Mouse (Mus musculus) cortical plate, adult 2 months (tissue): Measurements from ENCODE around the gene Stat5b.

Source experiments
- CTCF ChIP-seq: fragments of 200-500 bp; IDR thresholded peaks from 2 replicates; pipeline ENCODE4 v1.5.1; 2011; ENCODE audit warnings: mild to moderate bottlenecking, control low read depth, low read length; ENCODE audit not compliant: insufficient read depth; ENCODE audit errors: extremely low read depth
- POLR2A ChIP-seq: fragments of 200-500 bp; IDR thresholded peaks from 2 replicates; pipeline ENCODE4 v1.6.1; 2011; ENCODE audit warnings: mild to moderate bottlenecking, low read length, control low read depth; ENCODE audit not compliant: insufficient read depth; ENCODE audit errors: extremely low read depth

- TF ChIP-seq POLR2A: no peak
- no peak for TF ChIP-seq CTCF
Measured at GRCm38 (mm10) chr11:100774261-100774660, 76.3 kb downstream of the Stat5b start.
